Mouse (Mus musculus) embryonic facial prominence, embryonic 10.5 days (tissue): ENCODE measurements around the gene Mboat2. TPM values are rescaled to one million over a fixed set of nuclear protein-coding genes. Genes with fewer than 3 reads are reported as not detected.
A peak's percentile ranks its signal among the peaks of the same experiment; 100 is the strongest.

ENCODE experiments used
- DNase-seq: peaks from one replicate; pipeline ENCODE4 v3.0.0-alpha.2; 2017; ENCODE audit warnings: low spot score
- H3K27ac ChIP-seq: fragments of 300-500 bp; sonication (generic); replicated peaks from 2 replicates; pipeline ENCODE4 v1.5.1; 2016; ENCODE audit warnings: mild to moderate bottlenecking
- H3K27me3 ChIP-seq: fragments of 300-500 bp; sonication (generic); replicated peaks from 2 replicates; pipeline ENCODE4 v1.6.1; 2016; ENCODE audit warnings: low read depth, mild to moderate bottlenecking; ENCODE audit not compliant: poor library complexity, severe bottlenecking
- H3K36me3 ChIP-seq: fragments of 300-500 bp; sonication (generic); replicated peaks from 2 replicates; pipeline ENCODE4 v1.6.1; 2016; ENCODE audit warnings: mild to moderate bottlenecking, moderate library complexity
- H3K4me1 ChIP-seq: fragments of 300-500 bp; sonication (generic); 2 replicates; pipeline ENCODE4 v1.6.1; 2016
- H3K4me3 ChIP-seq: fragments of 300-500 bp; sonication (generic); 2 replicates; pipeline ENCODE4 v1.5.1; 2016; ENCODE audit warnings: mild to moderate bottlenecking, moderate library complexity
- H3K9me3 ChIP-seq: fragments of 300-500 bp; sonication (generic); 2 replicates; pipeline ENCODE4 v1.6.1; 2016; ENCODE audit warnings: mild to moderate bottlenecking
- WGBS: fragments of 180-500 bp; shearing (Covaris S2); methylation state at CpG from one replicate; pipeline ENCODE4 v1.1.7; 2016; 5-methylcytosine and 5-hydroxymethylcytosine counted together
- polyA plus RNA-seq: library from polyadenylated mRNA; unstranded; fragments of >200 nt; fragmentation: Nextera tagmentation; extraction: Ambion mirVana; gene quantifications from 2 replicates; pipeline ENCODE4 v1.2.1, GENCODE M21; 2016

Gene Mboat2
- polyA plus RNA-seq, 1 experiment from 2014 or later = 45.7 TPM

DNA sequence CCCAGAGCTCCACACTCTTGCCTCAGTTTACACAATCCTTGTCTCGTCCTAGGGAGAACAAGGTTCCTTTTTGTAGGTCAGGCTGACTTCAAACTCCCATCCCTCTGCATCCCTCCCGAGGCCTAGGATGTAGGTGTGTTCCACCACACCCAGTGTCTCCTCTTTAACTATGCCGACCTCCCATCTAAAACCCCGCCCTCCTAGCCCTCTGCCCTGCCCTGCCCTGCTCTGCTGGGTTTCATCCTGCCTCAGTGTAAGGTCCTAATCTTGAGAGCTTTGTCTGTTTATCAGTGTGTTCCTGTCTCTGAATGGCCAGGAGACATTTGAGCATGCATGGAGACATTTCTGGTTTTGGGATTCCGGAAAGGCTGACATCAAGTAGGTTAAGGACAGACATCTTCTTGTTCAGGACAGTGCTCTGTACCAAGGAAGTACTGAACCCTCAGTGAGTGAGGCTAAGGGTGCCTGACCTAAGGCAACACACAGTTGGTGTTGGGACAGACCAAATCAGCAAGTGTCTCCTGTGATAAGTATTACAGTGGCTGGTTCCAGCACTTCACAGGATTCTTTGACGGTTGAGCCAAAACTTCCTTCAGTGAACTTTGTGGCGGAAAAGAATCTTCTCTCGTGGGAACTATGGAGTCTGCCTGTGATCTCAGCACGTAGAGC is 112.1 kb downstream of the Mboat2 start:
- no peak overlapping the region for H3K27ac ChIP-seq
- 86% methylated on average over 9 of the region's 9 CpGs for WGBS
- no peaks in the 10 kb centered on the region for H3K4me1 ChIP-seq
- no peak for DNase-seq
- H3K36me3 ChIP-seq = peaks cover 85% of the 10 kb centered on the region
- H3K27me3 ChIP-seq = no peaks in the 10 kb centered on the region
- H3K4me3 ChIP-seq = no peak overlapping the region
- H3K9me3 ChIP-seq = no peaks in the 10 kb centered on the region

DNA sequence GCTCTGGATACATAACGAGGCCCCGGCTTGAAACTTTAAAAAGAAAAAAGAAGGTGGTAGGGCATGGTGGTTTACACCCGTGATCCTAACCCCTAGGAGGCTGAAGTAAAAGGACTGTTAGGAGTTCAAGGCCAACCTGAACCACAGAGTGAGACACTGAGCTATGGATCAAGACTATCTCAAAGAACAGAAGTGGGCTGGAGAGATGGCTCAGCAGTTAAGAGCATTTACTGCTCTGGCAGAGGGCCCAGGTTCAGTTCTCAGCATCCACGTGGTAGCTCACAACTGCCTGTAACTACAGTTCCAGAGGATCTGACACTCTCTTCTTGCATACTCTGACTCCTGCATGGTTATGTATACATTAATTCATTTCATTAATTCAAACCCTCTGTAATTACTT is 112.7 kb downstream of the Mboat2 start:
- no peak for DNase-seq
- Histone ChIP-seq H3K27me3 (no peaks in the 10 kb centered on the region), H3K27ac (no peak overlapping the region), H3K9me3 (no peaks in the 10 kb centered on the region), H3K36me3 (peaks cover 85% of the 10 kb centered on the region), H3K4me1 (no peaks in the 10 kb centered on the region), H3K4me3 (no peak overlapping the region)
- 92% methylated on average over 4 of the region's 4 CpGs for WGBS

DNA sequence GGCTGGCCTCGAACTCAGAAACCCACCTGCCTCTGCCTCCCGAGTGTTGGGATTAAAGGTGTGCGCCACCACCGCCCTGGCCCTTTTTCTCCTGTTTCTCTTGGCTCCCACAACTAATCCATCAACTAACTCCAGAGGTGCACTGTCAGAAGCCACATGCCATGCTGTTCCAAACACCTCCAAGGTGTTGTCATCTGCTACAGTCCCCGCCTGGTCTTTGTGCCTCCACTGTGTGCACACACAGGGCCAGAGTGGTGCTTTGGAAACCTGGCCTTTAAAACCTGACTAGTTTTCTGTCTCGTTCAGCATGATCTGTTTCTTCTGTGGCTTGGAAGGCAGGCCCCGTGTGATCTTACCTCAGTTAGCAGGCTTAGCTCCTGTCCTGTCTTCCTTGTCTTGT is 113.9 kb downstream of the Mboat2 start:
- peaks cover 86% of the 10 kb centered on the region for H3K36me3 ChIP-seq
- 92% methylated on average over 7 of the region's 7 CpGs for WGBS
- no peak for DNase-seq

DNA sequence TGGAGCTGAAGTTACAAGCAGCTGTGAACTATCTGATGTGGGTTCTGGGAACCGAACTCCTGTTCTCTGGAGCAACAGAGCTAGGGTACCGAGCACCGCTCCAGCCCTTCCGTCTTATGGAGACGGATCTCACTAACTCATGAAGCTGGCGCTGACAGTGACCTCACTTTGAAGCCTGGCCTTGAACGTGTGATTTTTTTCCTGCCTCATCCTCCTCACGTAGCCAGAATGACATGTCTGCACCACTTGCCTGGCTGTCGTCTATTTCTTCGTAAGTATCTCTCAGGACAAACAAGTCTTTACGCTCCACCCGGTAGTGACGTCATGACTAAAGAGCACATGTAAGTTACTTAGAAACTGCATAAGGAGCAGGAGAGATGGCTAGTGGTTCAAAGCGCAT is 116.4 kb downstream of the Mboat2 start:
- no peaks in the 10 kb centered on the region for H3K9me3 ChIP-seq
- peaks cover 83% of the 10 kb centered on the region for H3K36me3 ChIP-seq
- WGBS = 93% methylated on average over 14 of the region's 14 CpGs
- H3K27ac ChIP-seq = no peak overlapping the region
- no peak overlapping the region for H3K4me3 ChIP-seq
- no peak for DNase-seq
- H3K4me1 ChIP-seq = no peaks in the 10 kb centered on the region
- no peaks in the 10 kb centered on the region for H3K27me3 ChIP-seq

More for the DNA sequence above, 113.9 kb downstream of the Mboat2 start:
- Histone ChIP-seq H3K9me3 (no peaks in the 10 kb centered on the region), H3K27ac (no peak overlapping the region), H3K27me3 (no peaks in the 10 kb centered on the region), H3K4me3 (no peak overlapping the region), H3K4me1 (no peaks in the 10 kb centered on the region)

DNA sequence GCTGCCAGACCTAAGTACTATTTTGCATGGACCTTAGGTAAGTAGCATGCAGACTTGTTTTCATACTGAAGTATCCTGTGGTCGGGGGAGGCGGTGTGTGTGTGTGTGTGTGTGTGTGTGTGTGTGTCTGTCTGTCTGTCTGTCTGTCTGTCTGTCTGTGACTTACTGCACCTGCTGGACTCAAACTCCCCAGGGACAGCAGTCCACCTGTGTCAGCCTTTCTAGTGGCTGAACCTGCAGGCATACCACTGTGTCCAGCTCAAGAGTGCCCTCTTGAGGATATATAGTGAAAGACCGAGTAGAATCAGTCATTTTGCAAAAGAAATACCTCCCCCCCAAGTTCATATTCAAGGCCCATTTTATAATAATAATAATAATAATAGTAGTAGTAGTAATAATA is 117.7 kb downstream of the Mboat2 start:
- H3K27ac ChIP-seq = no peak overlapping the region
- H3K36me3 ChIP-seq = peaks cover 81% of the 10 kb centered on the region
- H3K4me1 ChIP-seq = no peaks in the 10 kb centered on the region
- DNase-seq = peak; percentile 46
- H3K4me3 ChIP-seq = no peak overlapping the region
- WGBS = 65% methylated on average over 3 of the region's 3 CpGs
- H3K27me3 ChIP-seq = no peaks in the 10 kb centered on the region
- no peaks in the 10 kb centered on the region for H3K9me3 ChIP-seq

DNA sequence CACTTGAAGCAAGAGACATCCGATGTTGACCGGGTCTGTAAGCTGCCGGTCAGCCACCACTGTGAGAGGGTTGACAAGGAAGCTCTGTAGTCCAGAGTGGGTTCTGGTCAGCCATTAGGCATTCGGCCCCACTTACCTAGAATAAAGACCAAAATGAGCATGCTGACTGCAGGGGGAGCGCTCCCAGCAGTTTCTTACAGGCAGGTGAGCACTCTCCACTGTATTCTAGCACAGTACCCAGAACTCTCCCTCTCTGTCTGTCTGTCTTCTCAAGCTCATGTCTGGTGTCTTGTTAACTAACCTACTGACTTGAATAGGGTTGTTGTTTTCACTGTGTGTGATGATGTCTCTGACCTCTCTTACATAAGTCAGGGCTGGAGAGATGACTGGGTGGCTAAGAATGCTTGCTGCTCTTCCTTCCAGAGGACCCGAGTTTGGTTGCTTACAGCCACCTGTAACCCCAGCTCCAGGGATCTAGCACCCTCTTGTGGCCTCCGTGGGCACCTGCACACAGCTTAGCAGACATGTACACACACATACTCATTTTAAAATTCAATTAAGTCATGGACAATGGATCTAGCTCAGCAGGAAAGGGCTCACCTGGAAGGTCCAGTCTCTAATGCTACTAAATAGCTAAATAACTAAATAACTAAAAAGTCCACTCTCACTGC is 119.8 kb downstream of the Mboat2 start:
- peak; percentile 26 for DNase-seq

DNA sequence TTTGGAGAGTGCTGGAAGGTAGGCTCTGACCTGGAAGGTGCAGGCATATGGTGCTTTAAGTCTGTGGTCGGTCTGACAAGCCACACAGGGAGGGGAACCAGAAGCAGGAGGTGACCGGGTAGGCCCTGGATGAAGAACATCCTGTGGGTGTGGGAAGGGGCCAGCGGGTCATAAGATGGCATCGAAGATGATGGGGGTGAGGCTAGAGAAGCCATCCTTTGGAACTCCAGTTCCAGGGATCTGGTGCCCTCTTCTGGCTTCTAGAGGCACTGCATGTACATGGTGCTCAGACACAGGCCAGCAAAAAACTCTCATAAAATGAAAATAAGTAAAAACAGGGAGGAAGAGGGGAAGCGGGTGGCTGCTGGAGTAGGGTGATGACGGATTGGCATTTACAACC is 121.5 kb downstream of the Mboat2 start:
- Histone ChIP-seq H3K27me3 (no peaks in the 10 kb centered on the region), H3K4me3 (no peak overlapping the region), H3K9me3 (no peaks in the 10 kb centered on the region), H3K36me3 (peaks cover 79% of the 10 kb centered on the region), H3K4me1 (no peaks in the 10 kb centered on the region), H3K27ac (no peak overlapping the region)
- WGBS = 68% methylated on average over 6 of the region's 6 CpGs
- peak; percentile 70 for DNase-seq

More for the DNA sequence above, 119.8 kb downstream of the Mboat2 start:
- WGBS = 88% methylated on average over 7 of the region's 7 CpGs
- no peak overlapping the region for H3K27ac ChIP-seq
- H3K9me3 ChIP-seq = no peaks in the 10 kb centered on the region
- peaks cover 81% of the 10 kb centered on the region for H3K36me3 ChIP-seq
- no peak overlapping the region for H3K4me3 ChIP-seq
- no peaks in the 10 kb centered on the region for H3K27me3 ChIP-seq
- H3K4me1 ChIP-seq = no peaks in the 10 kb centered on the region

DNA sequence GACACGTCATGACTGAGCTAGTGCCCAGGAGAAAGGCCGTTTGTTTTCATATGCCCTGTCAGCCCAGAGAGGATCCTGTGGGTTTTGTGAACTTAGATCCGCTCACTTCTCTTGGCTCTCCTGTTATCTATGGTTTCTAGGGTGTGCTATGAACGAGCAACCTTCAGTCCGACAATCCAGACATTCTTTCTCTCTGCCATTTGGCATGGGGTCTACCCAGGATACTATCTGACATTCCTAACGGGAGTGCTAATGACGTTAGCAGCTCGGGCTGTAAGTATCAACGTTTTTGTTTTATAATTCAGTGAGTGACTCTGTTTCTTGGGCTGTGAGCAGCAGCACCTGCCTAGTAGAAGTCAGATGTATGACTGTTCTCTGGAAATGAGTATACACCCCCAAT is 124.5 kb downstream of the Mboat2 start:
- DNase-seq = no peak
- H3K36me3 ChIP-seq = peaks cover 84% of the 10 kb centered on the region
- no peaks in the 10 kb centered on the region for H3K9me3 ChIP-seq
- H3K27ac ChIP-seq = no peak overlapping the region
- WGBS = 90% methylated on average over 9 of the region's 9 CpGs
- no peaks in the 10 kb centered on the region for H3K4me1 ChIP-seq
- no peaks in the 10 kb centered on the region for H3K27me3 ChIP-seq
- no peak overlapping the region for H3K4me3 ChIP-seq

DNA sequence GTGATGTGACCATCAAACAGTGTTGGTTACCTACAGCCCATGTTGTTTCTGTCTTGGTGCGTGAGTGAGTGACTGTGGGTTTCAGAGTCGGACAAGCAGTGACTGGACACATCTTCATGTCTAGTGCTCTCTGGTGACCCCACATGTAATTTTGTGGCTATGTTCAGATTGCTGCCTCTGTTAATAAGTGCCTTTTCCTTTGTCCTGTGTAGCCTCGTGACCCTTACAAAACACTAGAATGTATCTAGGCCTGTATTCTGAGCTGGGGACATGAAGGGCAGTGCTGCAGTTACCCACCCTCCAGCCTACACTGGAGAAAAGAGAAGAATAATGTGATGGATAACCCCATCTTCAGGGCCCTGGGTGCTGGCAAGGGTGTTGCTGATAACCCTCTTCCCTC is 127.8 kb downstream of the Mboat2 start:
- Histone ChIP-seq H3K4me3 (no peak overlapping the region), H3K27me3 (no peaks in the 10 kb centered on the region), H3K27ac (no peak overlapping the region), H3K4me1 (no peaks in the 10 kb centered on the region), H3K36me3 (peaks cover 59% of the 10 kb centered on the region), H3K9me3 (no peaks in the 10 kb centered on the region)
- no peak for DNase-seq
- 87% methylated on average over 3 of the region's 3 CpGs for WGBS

DNA sequence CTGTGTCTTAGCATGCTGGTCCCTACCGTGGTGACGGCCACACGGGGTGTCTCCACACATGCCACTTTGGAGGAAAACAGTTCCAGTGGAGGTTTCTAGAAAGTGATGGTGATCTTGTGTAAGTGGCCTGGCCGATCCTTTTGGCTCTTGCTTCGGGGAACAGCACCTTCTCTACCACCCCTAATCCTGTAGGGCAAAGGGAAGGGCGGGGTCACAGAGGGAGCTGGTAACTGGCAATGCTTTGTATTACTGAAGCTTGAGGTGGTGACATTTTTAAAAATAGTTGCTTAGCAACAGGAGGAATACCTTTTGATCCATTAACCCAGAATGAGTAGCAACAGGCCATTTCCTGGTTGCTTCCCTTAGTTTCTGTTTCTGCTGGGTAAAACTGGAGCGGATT is 131.1 kb downstream of the Mboat2 start:
- peaks cover 30% of the 10 kb centered on the region for H3K36me3 ChIP-seq
- 94% methylated on average over 7 of the region's 7 CpGs for WGBS
- H3K9me3 ChIP-seq = no peaks in the 10 kb centered on the region

DNA sequence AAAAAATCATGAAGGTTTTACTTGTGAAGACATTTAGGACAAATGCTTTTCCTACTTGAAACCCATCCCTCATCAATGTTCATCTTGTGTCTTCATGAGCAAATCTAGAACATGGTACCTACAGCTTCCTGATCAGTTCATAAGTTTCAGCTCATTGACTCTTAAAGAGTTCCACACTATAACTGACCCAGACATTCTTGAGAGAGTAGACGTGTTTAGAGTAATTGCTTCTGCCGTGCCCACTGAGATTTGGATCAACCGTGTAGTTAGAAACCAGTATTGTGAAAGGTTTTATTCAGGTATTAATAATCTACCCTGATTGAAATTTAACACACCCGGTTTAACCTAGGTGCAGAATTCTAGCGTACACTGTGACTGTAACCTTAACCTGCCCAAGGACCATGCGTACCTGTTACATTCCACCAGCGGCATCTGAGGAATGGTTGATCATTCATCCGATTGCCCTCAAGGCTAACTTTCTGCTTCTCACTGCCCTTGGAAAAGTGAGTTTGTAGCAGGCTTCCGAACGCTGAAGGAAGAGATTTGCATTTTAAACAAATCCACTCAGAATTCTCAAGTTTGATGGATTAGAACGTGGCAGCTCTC is 131.8 kb downstream of the Mboat2 start:
- H3K4me1 ChIP-seq = no peaks in the 10 kb centered on the region
- WGBS = 83% methylated on average over 11 of the region's 11 CpGs
- DNase-seq = no peak

More for the DNA sequence above, 131.1 kb downstream of the Mboat2 start:
- Histone ChIP-seq H3K27ac (no peak overlapping the region), H3K4me3 (no peak overlapping the region), H3K27me3 (no peaks in the 10 kb centered on the region), H3K4me1 (no peaks in the 10 kb centered on the region)
- DNase-seq = no peak

DNA sequence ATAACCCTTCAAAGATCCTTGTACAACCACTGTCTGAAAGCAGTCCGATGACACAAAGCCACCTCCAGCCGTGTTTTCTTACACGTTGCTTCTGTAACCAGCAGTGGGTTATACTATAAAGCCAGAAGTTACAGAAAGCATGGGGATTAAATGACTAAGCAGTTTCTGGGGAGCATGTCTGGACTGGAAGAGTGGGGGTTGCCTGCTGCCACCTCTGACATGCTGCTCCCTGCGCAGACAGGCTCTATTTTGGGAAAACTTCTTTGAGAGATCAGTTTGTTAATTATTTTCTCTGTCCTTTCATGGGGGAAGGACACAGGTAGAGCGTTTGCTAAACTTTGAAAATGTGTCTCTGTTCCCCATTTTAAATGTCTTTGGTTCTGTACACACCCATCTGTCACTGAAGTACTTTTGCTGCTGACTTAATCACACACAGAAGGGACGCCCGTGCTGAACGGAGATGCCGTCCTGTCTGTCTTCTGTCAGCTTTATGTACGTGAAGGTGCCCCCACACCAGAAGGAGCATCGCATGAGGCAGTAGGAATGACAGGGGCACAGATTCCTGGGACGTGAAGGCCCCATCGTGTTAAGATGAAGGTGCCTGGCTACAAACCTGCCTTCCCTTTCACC is 132.8 kb downstream of the Mboat2 start:
- Histone ChIP-seq H3K36me3 (peaks cover 15% of the 10 kb centered on the region), H3K4me1 (no peaks in the 10 kb centered on the region), H3K4me3 (no peak overlapping the region), H3K27me3 (no peaks in the 10 kb centered on the region), H3K27ac (0 out of 2 replicates have a peak overlapping the region, but pooled peaks have one; percentile 16), H3K9me3 (no peaks in the 10 kb centered on the region)
- 75% methylated on average over 13 of the region's 13 CpGs for WGBS
- DNase-seq = no peak

More for the DNA sequence above, 131.8 kb downstream of the Mboat2 start:
- Histone ChIP-seq H3K27ac (no peak overlapping the region), H3K36me3 (peaks cover 24% of the 10 kb centered on the region), H3K9me3 (no peaks in the 10 kb centered on the region), H3K4me3 (no peak overlapping the region), H3K27me3 (no peaks in the 10 kb centered on the region)
